Mouse (Mus musculus): ENCODE results near the gene Togaram2.

Gene Togaram2

DNA sequence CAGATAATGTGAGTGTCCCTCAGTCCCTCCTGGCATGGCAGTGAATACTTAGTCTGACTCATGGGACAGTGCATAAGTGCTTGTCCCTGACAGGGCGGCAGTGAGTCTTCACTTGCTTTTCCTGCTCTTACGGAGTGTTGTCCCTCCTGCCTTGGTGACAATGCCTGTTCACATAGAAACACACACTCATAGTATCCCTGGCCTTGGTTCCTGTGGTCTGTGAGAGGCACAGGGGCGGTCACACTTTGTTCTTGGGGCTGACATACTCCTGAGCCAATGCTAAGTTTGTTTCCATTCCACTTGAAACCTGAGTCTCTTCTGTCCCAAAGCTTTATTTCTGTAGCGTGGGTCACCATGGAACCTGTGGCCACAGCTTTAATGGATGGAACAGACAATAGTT is 9.3 kb downstream of the Togaram2 start:
- no peak for DNase-seq (ENCODE audit: low read depth, low spot score)

DNA sequence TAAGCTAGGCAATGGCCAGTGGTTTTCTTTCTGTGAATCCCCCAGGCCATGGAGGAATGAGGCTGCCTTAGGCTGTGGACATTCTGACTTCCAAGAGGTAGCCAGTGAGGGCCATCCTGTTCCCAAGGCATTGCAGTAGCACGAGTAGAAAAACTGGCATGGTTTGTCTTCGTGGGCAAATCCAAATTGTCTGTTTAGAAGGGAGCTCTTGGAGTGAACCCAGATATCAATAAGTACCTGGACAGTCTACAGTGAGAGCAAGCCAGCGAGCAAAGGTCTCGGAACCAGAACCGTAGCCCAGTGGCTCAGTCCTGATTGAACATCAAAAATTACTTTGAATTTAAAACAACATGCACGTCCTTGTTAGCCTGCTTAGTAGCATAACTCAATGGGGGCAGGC is 10.2 kb downstream of the Togaram2 start:
- DNase-seq (ENCODE audit: low read depth, low spot score) = no peak

DNA sequence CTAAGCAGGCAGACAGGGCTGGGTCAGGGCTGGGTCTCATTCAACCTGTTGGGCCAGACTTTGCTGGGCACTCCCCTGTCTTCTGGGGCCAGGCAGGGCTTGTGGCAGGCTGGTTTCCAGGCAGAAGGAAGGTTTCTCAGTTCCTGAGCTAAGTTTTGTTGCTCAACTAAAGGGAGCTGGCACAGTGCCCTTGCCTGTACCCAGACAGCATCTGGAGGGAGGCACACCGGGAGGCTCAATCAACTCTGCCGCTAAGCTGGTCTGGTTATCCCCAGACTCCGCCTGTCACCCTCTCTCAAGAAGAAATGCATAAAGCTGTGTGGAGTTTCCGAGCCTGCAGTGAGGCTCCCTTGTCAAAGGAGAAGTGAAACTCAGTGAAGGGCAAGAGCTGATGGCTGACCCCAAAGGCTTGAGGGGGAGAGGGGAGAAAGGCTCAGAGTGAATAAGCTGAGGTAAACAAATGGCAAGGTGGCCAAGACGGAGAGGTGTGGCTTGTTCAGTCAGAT is 11.1 kb downstream of the Togaram2 start:
- DNase-seq (ENCODE audit: low read depth, low spot score) = no peak

DNA sequence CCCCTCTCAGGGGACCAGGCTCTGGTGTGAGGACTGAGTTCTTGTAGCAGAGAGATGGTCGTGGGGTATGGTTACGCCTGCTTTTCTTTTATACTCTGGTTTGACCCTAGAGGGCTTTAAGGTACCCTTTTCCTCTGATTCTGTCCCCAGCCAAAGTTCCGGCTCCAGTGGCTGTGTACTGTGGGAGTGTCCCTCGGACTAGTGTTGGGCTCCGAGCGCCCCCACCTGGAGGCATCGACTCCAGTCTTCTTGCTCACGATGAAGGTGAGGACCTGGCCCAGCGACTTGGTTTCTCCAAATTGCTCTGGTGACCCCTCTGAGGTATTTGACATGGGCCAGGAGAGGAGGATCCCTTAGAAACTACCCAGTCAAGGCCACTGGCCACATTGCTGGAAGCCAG is 14.4 kb downstream of the Togaram2 start:
- no peak for DNase-seq (ENCODE audit: low read depth, low spot score)

DNA sequence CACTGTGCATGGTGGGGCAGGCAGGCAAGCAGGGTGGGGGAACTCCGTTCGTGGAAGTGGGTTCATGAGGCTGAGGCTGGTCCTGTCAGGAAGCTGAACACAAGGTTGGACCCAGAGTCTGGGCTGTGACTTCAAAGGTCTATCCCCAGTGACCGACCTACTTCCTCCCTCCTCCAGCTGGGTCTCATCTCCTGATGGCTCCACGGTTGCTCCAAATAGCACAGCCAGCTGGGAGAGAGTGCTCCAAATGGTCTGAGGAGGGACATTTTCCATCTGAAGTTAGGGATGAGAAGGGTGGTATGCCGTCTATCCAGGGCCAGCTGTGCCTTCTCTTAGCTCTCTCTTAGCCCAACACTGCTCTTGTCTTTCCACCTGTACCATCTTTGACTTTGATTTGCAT is 16.8 kb downstream of the Togaram2 start:
- DNase-seq (ENCODE audit: low read depth, low spot score) = no peak

GRCm38 (mm10) chr17:71691361-71691875 is 18.4 kb downstream of the Togaram2 start:
- DNase-seq (ENCODE audit: low read depth, low spot score) = no peak

GRCm38 (mm10) chr17:71693313-71693712 is 20.3 kb downstream of the Togaram2 start:
- no peak for DNase-seq (ENCODE audit: low read depth, low spot score)

GRCm38 (mm10) chr17:71693780-71694179 is 20.7 kb downstream of the Togaram2 start:
- no peak for DNase-seq (ENCODE audit: low read depth, low spot score)

- no peak for DNase-seq (ENCODE audit: low read depth, low spot score)
Observed at GRCm38 (mm10) chr17:71695151-71695550, 22.1 kb downstream of the Togaram2 start.

GRCm38 (mm10) chr17:71695716-71696315 is 22.8 kb downstream of the Togaram2 start:
- no peak for DNase-seq (ENCODE audit: low read depth, low spot score)

GRCm38 (mm10) chr17:71696396-71696795 is 23.3 kb downstream of the Togaram2 start:
- no peak for DNase-seq (ENCODE audit: low read depth, low spot score)

DNA sequence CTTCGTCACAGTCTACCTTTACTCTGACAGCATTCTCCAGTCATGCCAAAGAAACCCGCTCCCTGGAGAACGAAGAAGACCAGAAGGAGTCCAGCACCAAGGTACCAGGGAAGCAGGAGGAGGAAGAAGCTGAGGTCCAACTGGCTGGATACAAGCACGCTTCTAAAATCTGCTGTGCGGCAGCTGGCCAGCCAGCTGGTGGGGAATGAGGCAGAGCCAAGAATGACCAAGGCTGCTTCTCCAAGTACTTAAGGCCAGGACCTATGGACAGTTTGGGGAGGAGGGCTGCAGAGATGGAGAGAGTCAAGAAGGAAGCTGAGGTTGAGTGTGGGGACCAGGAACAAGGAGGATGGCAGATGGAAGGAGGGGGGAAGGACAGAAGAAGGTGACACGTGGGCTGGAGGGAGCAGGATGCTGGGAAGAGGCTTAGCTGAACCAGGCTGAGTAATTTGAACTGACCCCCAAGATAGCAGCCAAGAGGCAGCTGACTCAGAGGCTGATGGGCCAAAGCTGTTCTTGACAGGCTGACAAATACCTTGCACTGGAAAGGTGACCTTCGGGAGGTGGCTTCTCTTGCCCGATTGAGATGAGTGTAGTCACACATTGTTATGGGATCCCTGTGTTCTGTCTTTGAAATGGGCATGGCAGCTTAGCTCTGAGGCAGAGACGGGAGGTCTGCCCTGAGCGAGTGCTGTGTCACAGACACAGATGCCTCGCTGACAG is 25.0 kb downstream of the Togaram2 start:
- no peak for DNase-seq (ENCODE audit: low read depth, low spot score)

DNA sequence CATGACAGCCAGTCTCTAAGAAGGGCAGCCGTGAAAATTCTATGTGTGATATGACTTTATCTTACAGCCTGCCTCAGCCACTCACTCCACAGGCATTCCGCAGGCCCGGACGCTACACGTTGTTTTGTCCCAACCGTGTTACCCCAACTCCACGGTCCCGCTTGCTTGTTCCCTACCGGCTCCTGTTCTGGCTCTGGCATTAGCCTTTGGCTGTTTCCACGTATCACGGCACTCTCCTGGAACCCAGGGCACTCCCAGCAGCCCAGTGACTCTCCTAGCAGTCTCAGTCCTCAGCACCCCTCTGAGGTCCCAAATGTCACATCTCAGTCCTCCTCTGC is 25.5 kb downstream of the Togaram2 start:
- no peak for DNase-seq (ENCODE audit: low read depth, low spot score)

GRCm38 (mm10) chr17:71705113-71705512 is 32.1 kb downstream of the Togaram2 start:
- no peak for DNase-seq (ENCODE audit: low read depth, low spot score)

- no peak for DNase-seq (ENCODE audit: low read depth, low spot score)
Observed at GRCm38 (mm10) chr17:71705550-71706480, 32.8 kb downstream of the Togaram2 start.

DNA sequence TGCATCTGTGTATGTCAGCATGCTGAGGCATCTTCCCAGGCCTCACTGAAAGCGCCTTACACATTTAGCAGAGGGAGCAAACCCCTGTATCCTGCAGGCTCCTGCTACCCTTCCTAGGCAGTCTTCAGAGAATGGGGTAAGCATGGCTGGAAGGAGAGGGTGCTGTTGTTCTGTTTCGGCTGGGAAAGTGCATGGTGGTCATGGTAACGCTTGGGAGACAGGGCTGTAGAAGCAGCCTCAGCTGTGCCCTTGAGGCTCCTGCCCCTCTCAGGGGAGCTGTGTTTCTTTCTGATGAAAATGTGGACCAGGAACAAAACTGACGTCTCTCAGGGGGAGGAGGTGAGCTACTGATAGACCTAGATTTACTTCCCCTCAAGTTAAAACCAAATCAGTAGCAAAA is 34.7 kb downstream of the Togaram2 start:
- no peak for DNase-seq (ENCODE audit: low read depth, low spot score)

- DNase-seq (ENCODE audit: low read depth, low spot score) = no peak
Observed at GRCm38 (mm10) chr17:71712279-71712678, 39.2 kb downstream of the Togaram2 start.

DNA sequence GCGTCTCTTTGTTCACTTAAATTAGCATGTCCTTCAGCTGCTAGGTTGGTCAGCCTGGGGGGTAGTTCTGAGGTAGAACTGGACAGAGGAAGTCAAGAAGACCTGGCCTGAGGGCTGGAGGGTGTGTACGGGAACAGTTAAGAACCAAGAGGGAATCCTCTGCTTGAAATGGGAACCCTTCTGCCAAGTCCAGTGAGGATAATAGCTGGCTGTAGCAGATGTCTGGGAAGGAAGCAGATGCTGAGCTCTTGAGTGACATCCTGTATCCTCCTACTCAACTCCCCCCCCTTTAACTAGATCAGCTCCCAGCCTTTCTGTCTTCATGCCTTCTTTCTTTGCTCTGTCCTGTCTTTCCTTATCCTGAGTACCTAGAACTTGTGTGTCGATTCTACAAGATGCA is 42.0 kb downstream of the Togaram2 start:
- no peak for DNase-seq (ENCODE audit: low read depth, low spot score)

DNA sequence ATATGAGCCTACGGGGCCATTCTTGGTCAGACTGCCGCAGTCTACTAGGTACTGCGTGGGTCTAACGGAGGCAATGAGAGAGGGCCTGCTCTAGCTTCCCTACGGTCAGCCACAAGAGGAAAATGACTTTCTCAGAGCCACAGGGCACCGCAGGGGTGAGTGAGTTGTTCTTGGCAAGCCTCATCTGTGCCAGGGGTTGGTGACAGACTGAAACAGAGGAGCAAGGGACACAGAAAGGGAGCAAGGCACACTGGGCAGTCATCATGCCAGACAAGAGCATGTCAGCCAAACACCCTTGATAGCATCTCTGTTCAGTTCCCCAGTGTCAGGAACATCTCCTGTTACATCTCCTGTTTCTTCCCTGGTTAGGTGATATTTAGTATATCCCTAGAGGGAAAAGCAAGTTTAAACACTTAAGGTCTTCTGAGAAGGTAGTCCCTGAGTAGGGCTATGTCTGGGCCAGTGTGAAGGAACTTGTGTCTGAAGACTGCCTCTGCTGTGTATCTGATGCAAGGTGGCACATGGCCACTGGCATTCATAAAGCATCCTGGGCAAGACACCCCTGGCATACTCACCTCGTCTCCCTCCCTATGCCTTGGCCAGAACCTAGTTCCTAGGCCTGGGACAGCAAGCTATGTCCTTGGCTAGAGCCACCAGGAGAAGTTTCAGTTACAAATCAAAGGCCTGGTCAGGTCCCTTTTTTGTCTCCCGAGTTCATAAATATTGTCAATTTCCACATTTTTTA is 45.0 kb downstream of the Togaram2 start:
- no peak for DNase-seq (ENCODE audit: low read depth, low spot score)

GRCm38 (mm10) chr17:71720434-71720833 is 47.4 kb downstream of the Togaram2 start:
- no peak for DNase-seq (ENCODE audit: low read depth, low spot score)

DNA sequence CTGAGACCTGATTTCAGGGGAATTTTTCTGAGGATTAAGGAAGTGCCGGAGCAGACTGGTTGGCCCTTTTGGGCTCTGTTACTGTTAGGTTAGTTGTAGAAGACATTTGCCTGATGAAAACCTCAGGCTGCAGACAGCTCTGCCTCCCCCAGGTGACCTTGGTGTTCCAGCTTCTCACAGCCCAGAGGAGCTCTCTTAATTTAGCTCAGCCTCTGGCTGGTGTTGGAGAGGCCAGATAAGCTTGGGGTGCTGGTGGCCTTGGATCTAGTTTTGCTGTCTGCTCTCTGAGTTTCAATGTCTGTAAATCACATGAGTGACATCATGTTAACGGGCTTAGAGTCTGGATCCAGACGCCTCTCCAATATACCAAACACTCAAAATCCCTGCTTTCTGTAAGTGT is 48.0 kb downstream of the Togaram2 start:
- DNase-seq (ENCODE audit: low read depth, low spot score) = no peak
